Mouse (Mus musculus) fat pad, adult 2 months (tissue): Measurements from ENCODE around the gene Defb42.
A peak's percentile ranks its signal among the peaks of the same experiment; 100 is the strongest.

Experiments
- DNase-seq: peaks from one replicate; pipeline ENCODE4 v3.0.0-alpha.2; 2011; ENCODE audit warnings: low read depth, low spot score; ENCODE audit errors: extremely low read depth

The Defb42 gene

DNA sequence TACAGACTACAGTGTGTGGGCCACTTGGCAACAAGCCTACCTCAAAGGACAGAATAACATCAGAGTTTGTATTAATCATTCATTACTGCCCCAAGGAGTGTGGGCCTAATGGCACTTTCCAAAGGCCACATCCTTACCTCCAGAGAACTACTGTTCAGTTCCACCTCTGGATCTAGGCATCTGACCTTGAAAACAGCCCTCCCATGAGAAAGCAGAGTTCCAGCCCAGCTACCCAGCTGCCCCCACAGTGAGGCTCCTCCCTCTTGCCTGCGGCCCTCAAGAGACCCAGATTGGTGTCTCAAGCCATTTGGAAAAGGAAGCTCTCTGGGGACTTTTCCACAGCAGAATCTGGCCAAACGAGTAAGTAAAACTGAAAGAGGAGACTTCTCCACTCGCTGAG is at the start of gene Defb42:
Gene Defb42, plus strand, starts transcription at position 301 of the 400 bp plus-strand sequence.
- DNase-seq, result no peak

DNA sequence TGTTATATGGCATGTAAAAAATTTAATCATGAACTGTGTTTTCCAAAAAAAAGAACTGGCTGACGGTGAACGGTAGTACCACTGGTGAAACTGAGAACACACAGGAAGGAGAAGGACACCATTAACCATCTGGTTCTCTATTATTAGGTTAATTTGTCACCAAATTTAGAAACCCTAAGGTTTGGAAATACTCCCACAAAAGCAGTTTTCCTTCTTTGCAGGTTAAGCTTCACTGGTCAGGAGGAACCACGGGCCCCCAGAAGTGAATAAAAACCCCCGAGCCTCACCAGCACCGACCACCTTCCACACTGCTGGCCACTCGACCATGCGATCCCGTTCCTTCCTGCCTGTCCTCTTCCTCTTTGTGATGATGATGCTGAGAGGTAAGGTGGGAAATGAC is 49.0 kb upstream of the Defb42 start, which contains the start of gene Defb47:
Gene Defb47, plus strand, starts transcription at position 301 of the 400 bp plus-strand sequence.
- no peak for DNase-seq

DNA sequence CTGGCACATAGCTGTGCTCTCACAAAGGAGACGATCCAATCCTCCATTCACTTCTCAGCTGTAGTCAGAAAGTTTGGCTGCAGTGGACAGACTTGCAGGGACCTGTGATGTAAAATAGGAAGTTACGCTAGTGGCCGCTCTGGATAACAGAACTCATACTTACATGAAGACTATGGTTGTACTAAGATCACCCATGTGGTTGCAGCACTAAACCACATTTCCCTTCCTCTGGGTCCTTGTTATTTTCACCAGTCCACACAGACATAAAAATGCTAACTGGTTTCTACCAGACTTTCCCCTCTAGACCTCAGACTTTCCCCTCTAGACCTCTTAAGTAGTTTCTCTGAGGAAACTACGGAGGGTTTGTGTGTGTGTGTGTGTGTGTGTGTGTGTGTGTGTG is 47.8 kb upstream of the Defb42 start:
- DNase-seq, result no peak

DNA sequence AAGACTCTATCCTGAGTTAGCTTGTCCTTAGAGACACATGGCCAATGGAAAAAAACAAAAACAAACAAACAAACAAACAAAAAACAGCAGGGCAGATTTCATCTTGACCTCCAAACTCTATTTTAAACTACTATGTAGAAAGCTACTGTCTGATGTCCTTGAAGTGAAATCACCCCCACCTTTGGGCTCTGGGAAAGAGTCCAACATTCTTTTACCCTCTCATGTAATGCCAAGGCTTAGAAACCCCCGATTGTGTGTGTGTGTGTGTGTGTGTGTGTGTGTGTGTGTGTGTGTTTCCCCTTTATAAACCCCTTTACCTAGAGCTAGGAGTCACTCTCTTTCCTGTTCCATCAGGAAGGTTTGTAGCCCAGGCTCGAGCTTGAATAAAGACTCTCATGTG is 44.2 kb upstream of the Defb42 start:
- no peak for DNase-seq

DNA sequence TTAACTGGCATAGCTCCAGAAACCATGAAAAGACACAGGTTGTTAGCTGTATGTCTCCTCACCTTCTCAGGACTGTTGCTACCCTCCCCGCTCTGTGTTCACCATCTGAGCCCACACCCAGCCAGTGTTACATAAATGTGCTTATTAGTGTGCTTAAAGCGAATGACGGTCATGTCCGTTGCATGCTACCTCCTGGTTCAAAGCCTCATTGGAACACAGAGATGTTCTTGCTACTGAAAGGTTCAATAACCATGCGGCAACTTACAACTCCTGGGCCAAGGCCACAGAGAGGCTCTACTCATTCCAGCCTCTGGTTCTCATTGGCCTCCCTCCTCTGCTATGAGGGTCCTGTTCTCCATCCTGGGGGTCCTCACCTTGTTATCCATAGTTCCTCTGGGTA is 35.3 kb upstream of the Defb42 start, which contains the start of gene Defb43:
Gene Defb43, plus strand, starts transcription at position 301 of the 400 bp plus-strand sequence.
- no peak for DNase-seq

DNA sequence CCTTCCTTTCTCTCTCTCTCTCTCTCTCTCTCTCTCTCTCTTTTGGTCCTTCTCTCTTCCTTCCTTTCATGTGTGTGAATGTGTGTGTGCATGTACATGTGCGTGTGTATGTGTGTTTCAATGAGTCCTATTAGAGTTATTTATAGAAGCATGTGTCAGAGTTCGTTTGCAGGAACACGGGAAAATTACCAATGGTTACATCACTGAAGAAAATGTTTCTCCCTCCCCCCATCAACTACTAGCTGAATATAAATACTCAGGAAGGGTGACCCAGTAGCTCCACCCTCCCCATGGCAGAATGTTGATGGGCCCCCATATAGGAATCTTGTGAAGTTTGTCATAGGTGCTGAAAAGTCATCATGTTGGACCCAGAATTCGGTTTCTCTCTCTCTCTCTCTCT is 33.7 kb upstream of the Defb42 start:
- DNase-seq, result no peak

DNA sequence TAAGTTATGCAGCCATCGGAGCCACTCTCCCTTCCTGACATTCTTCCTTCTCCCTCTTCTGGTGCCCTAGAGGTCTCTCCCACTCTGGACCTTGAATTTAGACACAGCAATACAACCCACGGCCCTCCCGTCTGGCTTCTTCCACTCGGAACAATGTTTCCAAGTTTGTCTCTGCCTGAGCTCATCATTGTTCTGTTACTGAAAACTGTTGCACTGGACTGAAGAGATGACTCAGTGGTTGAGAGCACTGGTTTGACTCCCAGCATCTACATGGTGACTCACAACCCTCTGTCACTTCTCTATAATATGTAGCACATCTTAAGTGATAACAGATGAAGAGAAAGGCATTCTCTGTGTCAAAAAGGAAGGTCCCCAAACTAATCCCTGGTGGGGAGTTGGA is 32.1 kb upstream of the Defb42 start:
- no peak for DNase-seq

DNA sequence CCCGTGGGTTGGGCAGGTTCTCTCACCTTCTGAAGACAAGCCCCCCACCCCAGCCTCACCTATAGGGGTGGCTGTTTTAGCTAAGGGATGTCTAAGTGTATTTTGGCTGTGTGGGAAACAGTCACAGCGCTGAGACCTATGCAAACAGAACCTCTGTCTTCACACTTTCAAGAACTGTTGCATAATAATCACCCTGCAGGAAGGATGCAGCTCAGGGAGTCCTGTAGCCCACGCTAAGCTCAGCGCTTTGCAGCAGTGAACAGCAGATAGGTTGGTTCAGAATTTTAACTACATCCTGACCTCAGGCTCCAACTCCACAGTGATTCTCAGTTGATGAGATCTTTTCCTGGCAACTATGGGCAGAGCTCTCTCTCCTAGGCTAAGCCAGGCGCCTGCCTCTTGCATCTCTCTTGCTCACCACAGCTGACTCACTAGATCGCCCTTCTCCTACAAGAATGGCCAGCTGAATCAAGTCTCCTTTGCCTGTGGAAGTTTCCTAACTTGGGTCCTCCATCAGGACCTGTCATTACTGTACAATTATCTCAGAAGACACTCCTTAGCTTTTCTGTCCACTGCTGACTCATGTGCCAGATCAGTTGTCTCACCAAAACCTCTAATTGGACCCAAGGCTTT is 26.2 kb upstream of the Defb42 start:
- DNase-seq, result no peak

DNA sequence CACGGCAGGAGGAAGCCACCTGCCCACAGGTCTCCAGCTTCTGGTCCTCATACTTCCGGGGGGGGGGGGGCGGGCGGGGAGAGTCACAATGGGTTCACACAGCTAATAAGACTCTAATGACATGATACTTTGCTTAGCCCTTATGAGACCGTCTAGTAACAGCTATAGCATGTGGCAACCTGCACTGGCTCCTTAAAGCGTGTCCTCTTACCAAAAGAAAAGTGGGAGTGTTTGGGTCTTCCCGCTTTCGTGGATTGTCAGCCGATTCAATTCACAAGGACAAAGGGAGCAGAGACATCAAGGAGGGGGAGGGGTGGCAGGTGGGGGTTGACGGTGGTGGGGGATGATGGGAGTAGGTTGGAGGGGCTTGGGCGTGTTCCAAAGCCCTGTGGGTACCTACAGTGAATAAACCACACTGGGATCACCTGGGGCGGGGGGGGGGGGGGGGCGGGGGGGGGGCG is 3.1 kb downstream of the Defb42 start, which contains the start of gene Defb30:
Gene Defb30, minus strand, starts transcription at position 51 of the 461 bp plus-strand sequence.
- no peak for DNase-seq

DNA sequence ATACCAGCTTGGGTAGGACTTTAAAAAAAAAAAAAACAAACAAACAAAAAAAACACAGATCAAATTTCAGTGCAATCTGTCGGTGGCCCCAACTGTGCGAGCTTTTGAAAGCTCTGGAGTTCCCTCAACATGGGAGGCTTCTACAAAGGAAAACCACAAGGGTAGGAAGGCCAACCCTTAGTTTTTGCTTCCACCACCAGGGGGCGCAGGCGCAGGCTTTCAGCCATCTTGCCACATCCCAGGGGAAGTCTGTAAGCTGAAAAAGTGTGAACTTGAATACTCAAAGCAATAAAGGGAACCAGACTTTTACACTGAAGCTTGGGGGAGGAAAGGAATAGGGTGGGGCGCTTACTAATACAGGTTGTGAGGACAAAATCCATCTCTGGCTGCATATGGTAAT is 4.0 kb downstream of the Defb42 start:
- DNase-seq, result no peak

DNA sequence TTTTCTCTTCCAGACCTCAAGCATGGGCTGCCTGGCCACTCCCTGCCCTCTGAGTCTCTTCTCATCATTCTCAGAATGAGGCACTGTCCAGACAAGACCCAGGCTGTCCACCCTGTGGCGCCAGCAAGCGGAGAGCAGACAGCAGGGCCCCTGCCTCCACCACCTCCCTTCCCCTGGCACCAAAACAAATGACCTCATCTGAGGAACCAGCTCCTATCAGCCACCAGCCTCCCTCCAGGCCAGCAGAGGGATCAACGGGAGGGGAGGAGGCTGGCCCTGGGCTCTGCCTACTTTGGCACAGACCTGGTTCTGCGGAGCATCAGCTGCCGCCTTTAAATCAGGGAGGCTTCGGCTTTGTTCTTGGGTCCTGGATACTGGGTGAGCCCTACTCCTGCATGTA is 7.9 kb downstream of the Defb42 start:
- DNase-seq, result no peak

DNA sequence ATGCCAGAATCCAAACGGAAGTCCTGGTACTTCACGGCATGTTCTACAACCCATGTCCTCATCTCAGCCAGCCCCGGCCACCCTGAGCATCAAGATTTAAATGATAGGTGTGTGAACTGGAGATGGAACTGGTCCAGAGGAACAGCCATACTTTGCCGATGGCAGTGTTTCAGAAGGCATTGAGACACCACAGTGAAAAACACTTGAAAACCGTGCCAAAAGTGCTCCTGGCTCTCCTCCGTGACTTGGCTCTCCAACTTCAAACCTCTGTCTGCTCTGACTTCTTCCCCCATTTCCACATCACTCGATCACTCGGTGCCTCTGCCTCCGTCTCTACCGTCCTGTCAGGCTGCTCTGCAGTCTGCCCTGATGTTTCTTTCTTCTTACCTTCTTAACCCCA is 13.6 kb downstream of the Defb42 start:
- DNase-seq, result peak; percentile 50

DNA sequence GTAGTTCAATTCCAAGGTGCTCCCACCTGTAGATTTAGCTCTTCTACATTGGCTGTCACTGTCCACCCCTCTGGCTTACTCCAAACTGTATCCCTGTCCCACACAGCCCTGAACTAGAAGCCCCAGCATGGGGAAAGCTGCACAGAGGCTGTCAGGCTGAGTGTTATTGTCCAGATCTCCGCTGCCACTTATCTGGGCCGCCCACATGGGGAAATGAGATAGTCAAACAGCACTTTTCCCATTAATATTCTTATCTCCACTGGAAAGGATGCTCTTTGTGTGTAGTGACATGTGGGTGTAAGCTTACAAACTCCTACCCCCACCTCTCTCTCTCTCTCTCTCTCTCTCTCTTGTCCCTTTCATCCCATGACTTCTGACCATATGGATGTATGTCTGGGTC is 15.4 kb downstream of the Defb42 start:
- DNase-seq, result no peak

DNA sequence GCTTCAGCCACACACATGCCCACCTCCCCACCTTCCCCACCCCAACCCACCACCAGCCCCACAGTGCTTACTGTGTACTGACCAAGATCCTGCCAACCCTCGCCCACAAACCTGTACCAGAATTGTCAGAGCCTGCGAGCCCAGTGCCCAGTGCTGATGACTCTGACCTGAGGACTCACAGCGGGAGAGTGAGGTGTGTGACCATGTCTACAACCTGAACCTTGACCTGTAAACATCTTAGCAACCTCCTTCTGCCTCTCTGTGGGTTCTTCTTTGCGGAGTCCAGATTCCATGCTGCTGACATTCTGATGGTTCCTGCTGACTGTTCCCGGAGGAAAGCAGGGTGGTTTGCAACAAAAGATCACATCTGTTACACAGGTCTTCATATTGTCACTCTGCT is 18.6 kb downstream of the Defb42 start:
- DNase-seq, result no peak

DNA sequence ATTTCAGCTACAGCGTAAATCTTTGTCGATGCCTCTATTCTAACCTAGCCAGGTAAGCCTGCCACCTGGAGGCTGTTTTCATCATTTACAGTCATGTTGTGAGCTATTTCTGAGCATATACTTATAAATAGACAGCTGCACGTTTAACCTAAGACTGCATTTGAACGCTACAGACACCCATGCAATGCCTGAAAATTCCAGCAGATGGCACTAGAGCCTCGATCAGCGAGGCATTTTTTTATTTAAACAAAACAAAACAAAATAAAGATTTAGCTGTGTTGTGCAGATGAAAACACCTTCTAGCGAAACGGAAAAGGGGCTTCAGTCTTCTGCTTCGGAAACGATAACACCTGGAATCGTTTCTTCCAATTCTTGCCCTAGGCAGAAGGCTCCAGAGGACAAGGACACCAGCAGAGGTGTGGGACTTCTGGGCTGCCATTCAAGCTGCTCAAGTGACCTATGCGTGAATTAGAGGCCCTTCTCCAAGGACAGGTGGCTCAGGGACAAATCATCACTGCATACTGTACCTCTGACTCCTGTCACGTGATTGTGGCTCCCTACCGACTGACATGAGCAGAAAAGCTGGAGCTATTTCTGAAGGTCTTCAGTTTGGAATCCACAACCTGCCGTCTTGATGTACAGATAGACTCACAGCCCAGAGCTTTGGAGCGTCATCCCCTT is 20.0 kb downstream of the Defb42 start:
- no peak for DNase-seq

DNA sequence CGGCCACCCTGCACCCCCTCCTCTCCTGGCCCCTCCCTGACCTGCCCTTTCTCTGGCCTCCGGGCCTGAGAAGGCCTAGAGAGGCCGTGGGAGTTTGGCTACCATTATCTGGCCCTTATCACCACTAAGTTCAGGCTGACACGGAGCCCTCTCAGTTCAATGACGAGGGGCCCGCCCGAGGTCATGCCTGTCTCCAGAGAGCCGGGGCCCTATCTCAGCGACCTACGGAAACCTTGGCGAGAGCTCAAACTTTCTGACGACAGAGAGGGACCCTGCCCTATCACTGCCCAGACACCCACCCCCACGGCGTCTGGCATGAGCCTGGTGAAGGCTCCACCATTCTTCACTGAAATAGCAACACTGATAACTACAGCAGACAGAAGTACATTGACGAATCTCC is 20.9 kb downstream of the Defb42 start:
- no peak for DNase-seq
